Mouse (Mus musculus): Measurements from ENCODE around the gene Olfr1351. TPM values are rescaled to one million over a fixed set of nuclear protein-coding genes. Genes with fewer than 3 reads are reported as not detected.
"Not testable (repeated sequence)": the region's sequence is repeated elsewhere in the genome, so short reads cannot be mapped to it uniquely, and the experiment has no call there.

Gene Olfr1351
- polyA plus RNA-seq (2012; rRNA removed): not detected in 2 replicates

- H3K27ac ChIP-seq (ENCODE audit: insufficient read depth, low read length): no peak within 1 kb of the TSS
- H3K4me1 ChIP-seq (ENCODE audit: control insufficient read depth, insufficient read depth, insufficient read length): no peaks in the 10 kb centered on the region
- TF ChIP-seq POLR2A (IDR thresholded peaks at IDR 0.05; ENCODE audit: low read depth, low read length) (no peak), CTCF (IDR thresholded peaks at IDR 0.05; ENCODE audit: extremely low read depth, insufficient read depth, insufficient read length, insufficient replicate concordance) (no peak)
- H3K4me3 ChIP-seq (ENCODE audit: extremely low read depth, insufficient read depth, insufficient read length): no peak within 1 kb of the TSS
- WGBS: 83% methylated on average over 1 of the region's 1 CpGs
- H3K27me3 ChIP-seq (ENCODE audit: control insufficient read depth, insufficient read depth, low read length): no peaks in the 10 kb centered on the region
- no peak for DNase-seq (ENCODE audit: low read depth in 1 of 2, low spot score in 2 of 2)
- H3K36me3 ChIP-seq (ENCODE audit: control insufficient read depth, insufficient read depth, low read length): no peaks in the 10 kb centered on the region
These were observed at the start of gene Olfr1351 for GRCm38 (mm10) chr10:79012172-79012571. Gene Olfr1351 (plus strand): TSS chr10:79012472.

GRCm38 (mm10) chr10:78963009-78963408 is 49.3 kb upstream of the Olfr1351 start, which contains the start of gene Olfr1353:
Gene Olfr1353 (plus strand): TSS chr10:78963309.
- not testable (repeated sequence) for H3K27me3 ChIP-seq (ENCODE audit: control insufficient read depth, insufficient read depth, low read length); DNase-seq (ENCODE audit: low read depth in 1 of 2, low spot score in 2 of 2); H3K36me3 ChIP-seq (ENCODE audit: control insufficient read depth, insufficient read depth, low read length); H3K4me3 ChIP-seq (ENCODE audit: extremely low read depth, insufficient read depth, insufficient read length); H3K4me1 ChIP-seq (ENCODE audit: control insufficient read depth, insufficient read depth, insufficient read length); H3K27ac ChIP-seq (ENCODE audit: insufficient read depth, low read length)

GRCm38 (mm10) chr10:78980750-78981149 is 31.5 kb upstream of the Olfr1351 start, which contains the start of gene Olfr1352:
Gene Olfr1352 (plus strand): TSS chr10:78981050.
- no peaks in the 10 kb centered on the region for H3K36me3 ChIP-seq (ENCODE audit: control insufficient read depth, insufficient read depth, low read length)
- TF ChIP-seq CTCF (IDR thresholded peaks at IDR 0.05; ENCODE audit: extremely low read depth, insufficient read depth, insufficient read length, insufficient replicate concordance) (no peak), POLR2A (IDR thresholded peaks at IDR 0.05; ENCODE audit: low read depth, low read length) (no peak)

GRCm38 (mm10) chr10:79028441-79028840 is 16.2 kb downstream of the Olfr1351 start, which contains the start of gene Olfr57:
Gene Olfr57 (plus strand): TSS chr10:79028741.
- Histone ChIP-seq H3K4me3 (ENCODE audit: extremely low read depth, insufficient read depth, insufficient read length) (no peak within 1 kb of the TSS), H3K27me3 (ENCODE audit: control insufficient read depth, insufficient read depth, low read length) (no peaks in the 10 kb centered on the region), H3K27ac (ENCODE audit: insufficient read depth, low read length) (no peak within 1 kb of the TSS), H3K36me3 (ENCODE audit: control insufficient read depth, insufficient read depth, low read length) (no peaks in the 10 kb centered on the region), H3K4me1 (ENCODE audit: control insufficient read depth, insufficient read depth, insufficient read length) (no peaks in the 10 kb centered on the region)
- DNase-seq (ENCODE audit: low read depth in 1 of 2, low spot score in 2 of 2): no peak
- no peak for TF ChIP-seq CTCF (IDR thresholded peaks at IDR 0.05; ENCODE audit: extremely low read depth, insufficient read depth, insufficient read length, insufficient replicate concordance)
- TF ChIP-seq POLR2A (IDR thresholded peaks at IDR 0.05; ENCODE audit: low read depth, low read length): no peak

More at GRCm38 (mm10) chr10:78980750-78981149, 31.5 kb upstream of the Olfr1351 start, which contains the start of gene Olfr1352:
- no peak within 1 kb of the TSS for H3K27ac ChIP-seq (ENCODE audit: insufficient read depth, low read length)
- H3K4me3 ChIP-seq (ENCODE audit: extremely low read depth, insufficient read depth, insufficient read length): no peak within 1 kb of the TSS
- H3K4me1 ChIP-seq (ENCODE audit: control insufficient read depth, insufficient read depth, insufficient read length): no peaks in the 10 kb centered on the region
- no peak for DNase-seq (ENCODE audit: low read depth in 1 of 2, low spot score in 2 of 2)
- no peaks in the 10 kb centered on the region for H3K27me3 ChIP-seq (ENCODE audit: control insufficient read depth, insufficient read depth, low read length)

- not testable (repeated sequence) for H3K36me3 ChIP-seq (ENCODE audit: control insufficient read depth, insufficient read depth, low read length); DNase-seq (ENCODE audit: low read depth in 1 of 2, low spot score in 2 of 2); H3K4me1 ChIP-seq (ENCODE audit: control insufficient read depth, insufficient read depth, insufficient read length); H3K27me3 ChIP-seq (ENCODE audit: control insufficient read depth, insufficient read depth, low read length); H3K27ac ChIP-seq (ENCODE audit: insufficient read depth, low read length); H3K4me3 ChIP-seq (ENCODE audit: extremely low read depth, insufficient read depth, insufficient read length)
- 84% methylated on average over 2 of the region's 2 CpGs for WGBS
These were observed 30.2 kb downstream of the Olfr1351 start for GRCm38 (mm10) chr10:79042457-79042856.

GRCm38 (mm10) chr10:79057370-79057769 is 45.1 kb downstream of the Olfr1351 start:
- H3K27ac ChIP-seq (ENCODE audit: insufficient read depth, low read length); H3K4me1 ChIP-seq (ENCODE audit: control insufficient read depth, insufficient read depth, insufficient read length); H3K27me3 ChIP-seq (ENCODE audit: control insufficient read depth, insufficient read depth, low read length); DNase-seq (ENCODE audit: low read depth in 1 of 2, low spot score in 2 of 2); H3K36me3 ChIP-seq (ENCODE audit: control insufficient read depth, insufficient read depth, low read length); H3K4me3 ChIP-seq (ENCODE audit: extremely low read depth, insufficient read depth, insufficient read length): not testable (repeated sequence)
- 80% methylated on average over 3 of the region's 3 CpGs for WGBS

Other genes with a start within 250 kb of the Olfr1351 start
- 0.05 and 0.16 TPM in 2 replicates for gene Slc1a6, start 232.0 kb upstream of the Olfr1351 start, polyA plus RNA-seq (2012; rRNA removed)
- gene Olfr1356, start 160.3 kb upstream of the Olfr1351 start, polyA plus RNA-seq (2012; rRNA removed): not detected in 2 replicates
- gene Olfr1355, start 136.9 kb upstream of the Olfr1351 start, polyA plus RNA-seq (2012; rRNA removed): not detected in 2 replicates
- not detected in 2 replicates for gene Olfr1354, start 99.3 kb upstream of the Olfr1351 start, polyA plus RNA-seq (2012; rRNA removed)
- gene Olfr8, start 61.8 kb upstream of the Olfr1351 start, polyA plus RNA-seq (2012; rRNA removed): not detected in 2 replicates
- gene Olfr1353, start 49.2 kb upstream of the Olfr1351 start, polyA plus RNA-seq (2012; rRNA removed): not detected in 2 replicates
- not detected in 2 replicates for gene Olfr1352, start 31.4 kb upstream of the Olfr1351 start, polyA plus RNA-seq (2012; rRNA removed)
- gene Olfr57, start 16.3 kb downstream of the Olfr1351 start, polyA plus RNA-seq (2012; rRNA removed): not detected in 2 replicates
- gene 2610008E11Rik, start 85.1 kb downstream of the Olfr1351 start, polyA plus RNA-seq (2012; rRNA removed): 0.84 and 0.94 TPM in 2 replicates
- gene Vmn2r80, start 136.3 kb downstream of the Olfr1351 start, polyA plus RNA-seq (2012; rRNA removed): not detected in 2 replicates
- gene Vmn2r81, start 235.2 kb downstream of the Olfr1351 start, polyA plus RNA-seq (2012; rRNA removed): not detected in 2 replicates